In genomic region chr16:57166086-57166485, GRCm38 (mm10) we compare ENCODE assay signal across 8 mouse cellular contexts. TPM values are rescaled to one million over a fixed set of nuclear protein-coding genes. Genes with fewer than 3 reads are reported as not detected.
A peak's percentile ranks its signal among the peaks of the same experiment; 100 is the strongest.
DNase-seq lines count a peak whose midpoint lies in the region; ATAC-seq and TF ChIP-seq lines count a peak whose summit lies in the region.

No protein-coding gene starts in this region.

- no peak for TF ChIP-seq CTCF in E14TG2a.4 (conservative IDR thresholded peaks at IDR 0.05; ENCODE audit: low read length)

- peak overlapping the region; percentile 66 for H3K4me2 ChIP-seq in hindbrain, embryonic 13.5 days

- DNase-seq in heart, embryonic 10.5 days (ENCODE audit: low spot score), result no peak
- no peak for DNase-seq in heart, postnatal 36 days
- DNase-seq in MN1 (ENCODE audit: low spot score), result no peak
- DNase-seq in left cerebral cortex, postnatal 10 days (ENCODE audit: extremely low spot score in 1 of 2, low spot score in 2 of 2), result no peak
- no peak for DNase-seq in kidney, postnatal 10 days

- no peak overlapping the region for H3K27ac ChIP-seq in heart, embryonic 10.5 days
- H3K27ac ChIP-seq in hindbrain, embryonic 13.5 days, result no peak overlapping the region
- H3K27ac ChIP-seq in macrophage, result peak overlapping the region; percentile 45; the same call in 1 of the 2 replicates

- H3K9me3 ChIP-seq in heart, embryonic 10.5 days, result no peaks in the 10 kb centered on the region
- H3K9me3 ChIP-seq in E14TG2a.4 (ENCODE audit: low read length), result no peaks in the 10 kb centered on the region
- no peaks in the 10 kb centered on the region for H3K9me3 ChIP-seq in hindbrain, embryonic 13.5 days

- intact Hi-C loops in heart, postnatal 36 days (cut with DNase I), result loop anchor here (2.0 to 5.0 kb wide), 4 partner anchors 45 to 449 kb away; partner anchors contain the start of genes Tfg and Tomm70a
- intact Hi-C loops in left cerebral cortex, postnatal 10 days (cut with DNase I), result no loop called here

- no peaks in the 10 kb centered on the region for H3K27me3 ChIP-seq in heart, embryonic 10.5 days (ENCODE audit: insufficient read depth, poor library complexity, severe bottlenecking)
- H3K27me3 ChIP-seq in E14TG2a.4 (ENCODE audit: insufficient read depth, low read length), result no peaks in the 10 kb centered on the region
- no peaks in the 10 kb centered on the region for H3K27me3 ChIP-seq in hindbrain, embryonic 13.5 days

- 78% methylated on average over 6 of the region's 6 CpGs for WGBS in heart, embryonic 10.5 days
- 91% methylated on average over 6 of the region's 6 CpGs for WGBS in hindbrain, embryonic 13.5 days
- 89% methylated on average over 5 of the region's 6 CpGs for WGBS in macrophage (ENCODE audit: missing documents)

- no peak overlapping the region for H3K9ac ChIP-seq in hindbrain, embryonic 13.5 days

- no peak for ATAC-seq in hindbrain, embryonic 13.5 days (ENCODE audit: low FRiP score)

- peaks cover 3% of the 10 kb centered on the region; the same call in 1 of the 2 replicates for H3K4me1 ChIP-seq in heart, embryonic 10.5 days
- peaks cover 49% of the 10 kb centered on the region for H3K4me1 ChIP-seq in E14TG2a.4 (replicated peaks; ENCODE audit: low read depth, low read length)
- peaks cover 15% of the 10 kb centered on the region for H3K4me1 ChIP-seq in hindbrain, embryonic 13.5 days (replicated peaks)

- H3K79me2 ChIP-seq in macrophage (ENCODE audit: inconsistent target), result peaks cover 12% of the 10 kb centered on the region; the same call in 1 of the 2 replicates

- peaks cover 17% of the 10 kb centered on the region for H3K36me3 ChIP-seq in heart, embryonic 10.5 days
- H3K36me3 ChIP-seq in E14TG2a.4 (ENCODE audit: insufficient read depth, low read length) (peaks cover 65% of the 10 kb centered on the region), macrophage (ENCODE audit: inconsistent target) (peaks cover 26% of the 10 kb centered on the region; the same call in 1 of the 2 replicates)
- H3K36me3 ChIP-seq in hindbrain, embryonic 13.5 days, result peaks cover 14% of the 10 kb centered on the region

- H3K4me3 ChIP-seq in heart, embryonic 10.5 days, result peak overlapping the region; percentile 88
- H3K4me3 ChIP-seq in E14TG2a.4 (replicated peaks; ENCODE audit: low read length) (peak overlapping the region; percentile 99), macrophage (ENCODE audit: inconsistent target) (peak overlapping the region; percentile 58)
- peak overlapping the region; percentile 60 for H3K4me3 ChIP-seq in hindbrain, embryonic 13.5 days

RNA-seq across cellular contexts. Expression of gene Nit2, which starts 1.1 kb away (rescaled TPM):
- 42.9 and 58.3 TPM in 2 replicates for polyA plus RNA-seq in heart, embryonic 10.5 days (2016; fragmentation: Nextera tagmentation; extraction: Ambion mirVana)
- 10 to 100 TPM; 34.8 to 35.3 TPM for total RNA-seq in heart, postnatal 36 days (2021)
- polyA plus RNA-seq in hindbrain, embryonic 13.5 days (2015; fragmentation: Nextera tagmentation; extraction: Ambion mirVana), result 39.9 and 45.0 TPM in 2 replicates
- total RNA-seq in macrophage (2018; cell fraction: chromatin; rRNA removed), result 10 to 100 TPM in 20 of 26 experiments, 1 to 10 TPM in 6; 1.2 to 39.3 (median 17.7) TPM
- total RNA-seq in macrophage (2018; cell fraction: cytosol; rRNA removed), result 10 to 100 TPM in 23 of 26 experiments, 1 to 10 TPM in 3; 7.5 to 20.1 (median 14.6) TPM
- 10 to 100 TPM in 14 of 26 experiments, 1 to 10 TPM in 12; 1.8 to 31.4 (median 11.6) TPM for total RNA-seq in macrophage (2018; cell fraction: nucleus; rRNA removed)
- polyA plus RNA-seq in macrophage (2018), result 13.7 to 23.2 TPM (median 22.7 TPM) in 3 replicates
- 10 to 100 TPM; 17.9 to 24.5 TPM for total RNA-seq in left cerebral cortex, postnatal 10 days (2021)

RNA-seq across cellular contexts. Expression of gene Tomm70a, which starts 44.6 kb away (rescaled TPM):
- 50.3 and 51.2 TPM in 2 replicates for polyA plus RNA-seq in heart, embryonic 10.5 days (2016; fragmentation: Nextera tagmentation; extraction: Ambion mirVana)
- total RNA-seq in heart, postnatal 36 days (2021), result 10 to 100 TPM; 41.2 to 41.3 TPM
- polyA plus RNA-seq in hindbrain, embryonic 13.5 days (2015; fragmentation: Nextera tagmentation; extraction: Ambion mirVana), result 54.6 and 54.7 TPM in 2 replicates
- 10 to 100 TPM; 19.1 to 67.6 (median 48.0) TPM for total RNA-seq in macrophage (2018; cell fraction: chromatin; rRNA removed)
- total RNA-seq in macrophage (2018; cell fraction: cytosol; rRNA removed), result 10 to 100 TPM; 20.5 to 33.8 (median 25.7) TPM
- 10 to 100 TPM; 18.6 to 63.2 (median 43.9) TPM for total RNA-seq in macrophage (2018; cell fraction: nucleus; rRNA removed)
- 21.9 to 39.8 TPM (median 26.6 TPM) in 3 replicates for polyA plus RNA-seq in macrophage (2018)
- 100 to 1,000 TPM; 123 TPM for total RNA-seq in left cerebral cortex, postnatal 10 days (2021)
